Mouse (Mus musculus): Measurements from ENCODE around the gene Arfgap3. TPM values are rescaled to one million over a fixed set of nuclear protein-coding genes. Genes with fewer than 3 reads are reported as not detected.
"Not testable (repeated sequence)": the region's sequence is repeated elsewhere in the genome, so short reads cannot be mapped to it uniquely, and the experiment has no call there.

Arfgap3 gene
- polyA plus RNA-seq (2016; fragmentation: Nextera tagmentation; extraction: Ambion mirVana), result 43.2 and 43.3 TPM in 2 replicates

GRCm38 (mm10) chr15:83349954-83350711, at the start of gene Arfgap3:
Gene Arfgap3, minus strand, starts transcription at chr15:83350247.
- H3K4me2 ChIP-seq (replicated peaks), result peak within 1 kb of the TSS; percentile 79
- H3K4me3 ChIP-seq, result peak within 1 kb of the TSS; percentile 75
- peak; percentile 91 for ATAC-seq (ENCODE audit: insufficient number of reproducible peaks, insufficient read depth, low FRiP score, low TSS enrichment)
- no peaks in the 10 kb centered on the region for H3K36me3 ChIP-seq
- under 1% methylated on average over 60 of the region's 60 CpGs for WGBS
- H3K27ac ChIP-seq, result no peak within 1 kb of the TSS
- H3K9me3 ChIP-seq, result no peaks in the 10 kb centered on the region
- no peaks in the 10 kb centered on the region for H3K27me3 ChIP-seq
- peaks cover 10% of the 10 kb centered on the region for H3K4me1 ChIP-seq
- peak within 1 kb of the TSS; percentile 70 for H3K9ac ChIP-seq

- Histone ChIP-seq H3K4me1 (0 out of 2 replicates have a peak, but pooled peaks cover 6% of the 10 kb centered on the region), H3K4me3 (no peak overlapping the region), H3K27ac (no peak overlapping the region), H3K36me3 (peaks cover 21% of the 10 kb centered on the region), H3K9me3 (no peaks in the 10 kb centered on the region), H3K4me2 (replicated peaks) (no peak overlapping the region), H3K27me3 (no peaks in the 10 kb centered on the region), H3K9ac (no peak overlapping the region)
- ATAC-seq (ENCODE audit: insufficient number of reproducible peaks, insufficient read depth, low FRiP score, low TSS enrichment), result no peak
- WGBS, result 81% methylated on average over 2 of the region's 2 CpGs
Measured at GRCm38 (mm10) chr15:83392722-83393121, 42.7 kb upstream of the Arfgap3 start.

GRCm38 (mm10) chr15:83387911-83388310, 37.9 kb upstream of the Arfgap3 start:
- Histone ChIP-seq H3K9me3 (no peaks in the 10 kb centered on the region), H3K4me2 (replicated peaks) (no peak overlapping the region), H3K27me3 (no peaks in the 10 kb centered on the region), H3K4me1 (no peaks in the 10 kb centered on the region), H3K27ac (no peak overlapping the region), H3K9ac (no peak overlapping the region), H3K36me3 (peaks cover 57% of the 10 kb centered on the region), H3K4me3 (no peak overlapping the region)
- 73% methylated on average over 2 of the region's 2 CpGs for WGBS
- ATAC-seq (ENCODE audit: insufficient number of reproducible peaks, insufficient read depth, low FRiP score, low TSS enrichment), result no peak

- Histone ChIP-seq H3K4me1 (no peaks in the 10 kb centered on the region), H3K4me3 (no peak overlapping the region), H3K36me3 (peaks cover 55% of the 10 kb centered on the region), H3K9ac (no peak overlapping the region), H3K9me3 (no peaks in the 10 kb centered on the region), H3K27me3 (no peaks in the 10 kb centered on the region), H3K27ac (no peak overlapping the region), H3K4me2 (replicated peaks) (no peak overlapping the region)
- no peak for ATAC-seq (ENCODE audit: insufficient number of reproducible peaks, insufficient read depth, low FRiP score, low TSS enrichment)
- 86% methylated on average over 2 of the region's 2 CpGs for WGBS
Measured at GRCm38 (mm10) chr15:83383633-83384032, 33.6 kb upstream of the Arfgap3 start.

GRCm38 (mm10) chr15:83383136-83383535, 33.1 kb upstream of the Arfgap3 start:
- Histone ChIP-seq H3K9me3 (no peaks in the 10 kb centered on the region), H3K9ac (no peak overlapping the region), H3K4me2 (replicated peaks) (no peak overlapping the region), H3K27me3 (no peaks in the 10 kb centered on the region), H3K4me3 (no peak overlapping the region), H3K4me1 (no peaks in the 10 kb centered on the region), H3K36me3 (peaks cover 56% of the 10 kb centered on the region), H3K27ac (no peak overlapping the region)
- ATAC-seq (ENCODE audit: insufficient number of reproducible peaks, insufficient read depth, low FRiP score, low TSS enrichment), result no peak
- WGBS, result 90% methylated on average over 5 of the region's 5 CpGs

- ATAC-seq (ENCODE audit: insufficient number of reproducible peaks, insufficient read depth, low FRiP score, low TSS enrichment), result no peak
- H3K4me1 ChIP-seq, result no peaks in the 10 kb centered on the region
- peaks cover 60% of the 10 kb centered on the region for H3K36me3 ChIP-seq
- 91% methylated on average over 4 of the region's 4 CpGs for WGBS
- H3K4me3 ChIP-seq, result no peak overlapping the region
- H3K27ac ChIP-seq, result no peak overlapping the region
- H3K9me3 ChIP-seq, result no peaks in the 10 kb centered on the region
- H3K4me2 ChIP-seq (replicated peaks), result no peak overlapping the region
- no peaks in the 10 kb centered on the region for H3K27me3 ChIP-seq
- no peak overlapping the region for H3K9ac ChIP-seq
Measured at GRCm38 (mm10) chr15:83382467-83382866, 32.4 kb upstream of the Arfgap3 start.

- no peak overlapping the region for H3K9ac ChIP-seq
- peaks cover 25% of the 10 kb centered on the region for H3K36me3 ChIP-seq
- H3K27me3 ChIP-seq, result no peaks in the 10 kb centered on the region
- H3K4me3 ChIP-seq, result no peak overlapping the region
- H3K4me2 ChIP-seq (replicated peaks), result no peak overlapping the region
- H3K4me1 ChIP-seq, result no peaks in the 10 kb centered on the region
- no peaks in the 10 kb centered on the region for H3K9me3 ChIP-seq
- no peak for ATAC-seq (ENCODE audit: insufficient number of reproducible peaks, insufficient read depth, low FRiP score, low TSS enrichment)
- H3K27ac ChIP-seq, result no peak overlapping the region
- WGBS, result 85% methylated on average over 4 of the region's 4 CpGs
Measured at GRCm38 (mm10) chr15:83377153-83377552, 27.1 kb upstream of the Arfgap3 start.

- peaks cover 25% of the 10 kb centered on the region for H3K36me3 ChIP-seq
- no peak overlapping the region for H3K9ac ChIP-seq
- H3K27ac ChIP-seq, result no peak overlapping the region
- no peak overlapping the region for H3K4me3 ChIP-seq
- ATAC-seq (ENCODE audit: insufficient number of reproducible peaks, insufficient read depth, low FRiP score, low TSS enrichment), result no peak
- H3K4me1 ChIP-seq, result no peaks in the 10 kb centered on the region
- no peaks in the 10 kb centered on the region for H3K9me3 ChIP-seq
- no peak overlapping the region for H3K4me2 ChIP-seq (replicated peaks)
- 70% methylated on average over 4 of the region's 4 CpGs for WGBS
- H3K27me3 ChIP-seq, result no peaks in the 10 kb centered on the region
Measured at GRCm38 (mm10) chr15:83375136-83375535, 25.1 kb upstream of the Arfgap3 start.

- Histone ChIP-seq H3K9me3 (no peaks in the 10 kb centered on the region), H3K4me2 (replicated peaks) (no peak overlapping the region), H3K4me3 (no peak overlapping the region), H3K27me3 (no peaks in the 10 kb centered on the region), H3K4me1 (no peaks in the 10 kb centered on the region), H3K9ac (no peak overlapping the region), H3K36me3 (peaks cover 21% of the 10 kb centered on the region), H3K27ac (no peak overlapping the region)
- no peak for ATAC-seq (ENCODE audit: insufficient number of reproducible peaks, insufficient read depth, low FRiP score, low TSS enrichment)
Measured at GRCm38 (mm10) chr15:83374076-83374475, 24.0 kb upstream of the Arfgap3 start.

- H3K4me3 ChIP-seq; H3K27me3 ChIP-seq; H3K9me3 ChIP-seq; H3K9ac ChIP-seq; H3K27ac ChIP-seq; H3K4me2 ChIP-seq (replicated peaks); H3K36me3 ChIP-seq; ATAC-seq (ENCODE audit: insufficient number of reproducible peaks, insufficient read depth, low FRiP score, low TSS enrichment); H3K4me1 ChIP-seq: not testable (repeated sequence)
- 91% methylated on average over 4 of the region's 4 CpGs for WGBS
Measured at GRCm38 (mm10) chr15:83368702-83369101, 18.7 kb upstream of the Arfgap3 start.

- WGBS, result 88% methylated on average over 2 of the region's 2 CpGs
- H3K4me3 ChIP-seq, result no peak overlapping the region
Measured at GRCm38 (mm10) chr15:83368261-83368660, 18.2 kb upstream of the Arfgap3 start.

GRCm38 (mm10) chr15:83366933-83367552, 17.0 kb upstream of the Arfgap3 start:
- 25% methylated on average over 53 of the region's 58 CpGs for WGBS

More at GRCm38 (mm10) chr15:83368261-83368660, 18.2 kb upstream of the Arfgap3 start:
- Histone ChIP-seq H3K4me2 (replicated peaks) (no peak overlapping the region), H3K27ac (no peak overlapping the region), H3K4me1 (no peaks in the 10 kb centered on the region; the same call in 1 of the 2 replicates), H3K27me3 (no peaks in the 10 kb centered on the region), H3K36me3 (no peaks in the 10 kb centered on the region), H3K9ac (no peak overlapping the region), H3K9me3 (no peaks in the 10 kb centered on the region)
- no peak for ATAC-seq (ENCODE audit: insufficient number of reproducible peaks, insufficient read depth, low FRiP score, low TSS enrichment)

More at GRCm38 (mm10) chr15:83366933-83367552, 17.0 kb upstream of the Arfgap3 start:
- H3K27me3 ChIP-seq, result no peaks in the 10 kb centered on the region
- no peaks in the 10 kb centered on the region for H3K36me3 ChIP-seq
- ATAC-seq (ENCODE audit: insufficient number of reproducible peaks, insufficient read depth, low FRiP score, low TSS enrichment), result peak; percentile 77; the same call in 1 of the 2 replicates
- peak overlapping the region; percentile 33 for H3K4me3 ChIP-seq
- H3K9ac ChIP-seq, result no peak overlapping the region
- no peak overlapping the region for H3K27ac ChIP-seq
- peak overlapping the region; percentile 56 for H3K4me2 ChIP-seq (replicated peaks)
- no peaks in the 10 kb centered on the region; the same call in 1 of the 2 replicates for H3K4me1 ChIP-seq
- H3K9me3 ChIP-seq, result no peaks in the 10 kb centered on the region
